Mouse (Mus musculus): ENCODE measurements around the gene Sirt6. TPM values are rescaled to one million over a fixed set of nuclear protein-coding genes. Genes with fewer than 3 reads are reported as not detected.
"Not testable (repeated sequence)": the region's sequence is repeated elsewhere in the genome, so short reads cannot be mapped to it uniquely, and the experiment has no call there.

Gene Sirt6
- polyA plus RNA-seq, 1 experiment, result 121 TPM

DNA sequence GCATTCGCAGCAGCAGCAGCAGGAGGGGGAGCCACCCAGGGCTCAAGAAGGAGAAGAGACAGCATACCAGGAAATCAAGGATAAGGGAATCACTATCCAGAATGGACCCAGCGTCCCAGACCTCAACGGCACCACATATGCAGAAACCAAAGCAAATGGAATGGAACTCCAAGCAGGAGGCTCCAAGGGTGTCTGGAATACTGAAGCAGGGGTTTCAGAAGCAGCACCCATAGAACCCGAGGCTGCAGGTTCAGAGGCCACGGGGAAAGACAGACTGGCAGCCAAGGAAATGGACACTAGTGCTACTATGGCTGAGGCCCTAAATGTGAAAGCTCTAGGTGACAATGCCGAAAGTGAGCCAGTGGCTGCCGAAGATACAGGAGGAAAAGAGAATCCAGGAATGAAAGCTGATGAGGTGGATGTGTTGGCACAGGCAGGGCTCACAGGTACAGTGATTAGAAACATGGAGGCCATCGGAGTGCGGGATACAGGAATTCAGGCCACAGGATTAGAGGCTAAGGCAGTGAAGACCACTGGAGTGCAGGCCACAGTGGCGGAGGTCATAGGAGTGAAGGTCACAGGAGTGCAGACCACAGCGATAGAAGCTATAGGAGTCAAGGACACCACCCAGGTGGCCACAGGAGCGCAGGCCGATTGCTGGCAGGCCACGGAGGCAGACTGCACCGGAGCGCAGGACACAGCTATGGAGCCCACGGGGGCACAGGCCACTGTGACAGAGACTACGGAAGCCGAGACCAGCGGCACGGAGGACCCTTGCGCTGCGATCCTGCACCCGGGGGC is 15.3 kb upstream of the Sirt6 start:
- Histone ChIP-seq H3K27me3 (replicated peaks) (no peaks in the 10 kb centered on the region), H3K9me3 (no peaks in the 10 kb centered on the region), H3K36me3 (replicated peaks; ENCODE audit: low read length) (peaks cover 51% of the 10 kb centered on the region), H3K4me1 (peaks cover 56% of the 10 kb centered on the region), H3K4me3 (replicated peaks) (peak overlapping the region; percentile 100)
- TF ChIP-seq GATA1 (IDR thresholded peaks at IDR 0.05; ENCODE audit: borderline replicate concordance, low read length) (no peak), FLI1 (IDR thresholded peaks at IDR 0.05; ENCODE audit: low read length) (no peak)

DNA sequence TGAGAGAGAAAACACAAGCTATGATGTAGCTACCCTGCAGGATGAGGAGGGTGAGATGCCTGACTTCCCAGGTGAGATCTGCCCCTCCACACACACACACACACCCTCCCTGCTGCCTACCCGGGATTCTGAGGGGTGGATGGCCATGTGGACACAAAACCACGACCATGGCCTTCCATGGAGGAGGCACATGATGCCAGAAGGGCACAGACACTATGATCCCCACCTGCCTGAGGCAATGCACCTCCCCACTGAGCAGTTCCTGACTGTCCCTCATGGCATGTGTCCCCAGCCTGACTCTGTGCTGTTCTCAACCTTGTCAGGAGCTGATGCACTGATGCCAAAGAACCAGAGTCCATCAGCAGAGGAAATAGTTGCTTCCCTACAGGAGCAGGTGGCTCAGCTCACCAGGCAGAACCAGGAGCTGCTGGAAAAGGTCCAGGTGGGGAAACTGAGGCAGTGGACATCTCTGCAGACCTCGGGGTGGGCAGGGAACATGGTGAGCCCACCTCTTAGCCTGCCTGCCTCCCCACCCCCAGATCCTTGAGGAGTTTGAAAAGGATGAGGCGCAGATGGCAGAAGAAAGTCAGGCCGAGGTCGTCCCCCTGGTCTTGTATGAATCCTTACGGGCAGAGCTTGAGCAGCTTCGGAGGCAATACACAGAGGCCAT is 14.5 kb upstream of the Sirt6 start:
- H3K36me3 ChIP-seq (replicated peaks; ENCODE audit: low read length), result peaks cover 46% of the 10 kb centered on the region
- no peak for TF ChIP-seq FLI1 (IDR thresholded peaks at IDR 0.05; ENCODE audit: low read length)
- no peak for TF ChIP-seq GATA1 (IDR thresholded peaks at IDR 0.05; ENCODE audit: borderline replicate concordance, low read length)
- peaks cover 58% of the 10 kb centered on the region for H3K4me1 ChIP-seq
- H3K9me3 ChIP-seq, result no peaks in the 10 kb centered on the region
- no peaks in the 10 kb centered on the region for H3K27me3 ChIP-seq (replicated peaks)
- H3K4me3 ChIP-seq (replicated peaks), result peak overlapping the region; percentile 100

DNA sequence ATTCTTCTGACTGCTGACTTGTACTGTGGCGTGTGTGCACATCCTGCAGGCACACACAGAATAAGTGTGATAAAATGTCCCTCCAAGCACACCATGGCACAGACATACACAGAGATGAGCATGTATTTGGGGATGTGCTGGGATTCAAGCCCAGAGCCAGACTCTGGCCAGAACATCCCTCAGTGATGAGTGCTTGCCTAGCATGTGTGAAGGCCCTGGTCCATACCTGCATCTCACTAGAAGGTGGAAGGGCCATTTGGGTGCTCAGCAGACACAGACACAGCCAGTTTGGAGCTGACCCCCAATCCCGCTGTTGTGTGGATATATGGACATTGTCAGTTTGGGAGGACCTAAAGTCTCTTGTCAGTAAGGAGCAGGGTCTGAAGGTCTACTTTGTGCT is 14.0 kb upstream of the Sirt6 start:
- no peaks in the 10 kb centered on the region for H3K27me3 ChIP-seq (replicated peaks)
- peaks cover 61% of the 10 kb centered on the region for H3K4me1 ChIP-seq
- H3K36me3 ChIP-seq (replicated peaks; ENCODE audit: low read length), result peaks cover 41% of the 10 kb centered on the region
- TF ChIP-seq GATA1 (IDR thresholded peaks at IDR 0.05; ENCODE audit: borderline replicate concordance, low read length) (no peak), FLI1 (IDR thresholded peaks at IDR 0.05; ENCODE audit: low read length) (no peak)
- H3K4me3 ChIP-seq (replicated peaks), result peak overlapping the region; percentile 100
- H3K9me3 ChIP-seq, result no peaks in the 10 kb centered on the region

DNA sequence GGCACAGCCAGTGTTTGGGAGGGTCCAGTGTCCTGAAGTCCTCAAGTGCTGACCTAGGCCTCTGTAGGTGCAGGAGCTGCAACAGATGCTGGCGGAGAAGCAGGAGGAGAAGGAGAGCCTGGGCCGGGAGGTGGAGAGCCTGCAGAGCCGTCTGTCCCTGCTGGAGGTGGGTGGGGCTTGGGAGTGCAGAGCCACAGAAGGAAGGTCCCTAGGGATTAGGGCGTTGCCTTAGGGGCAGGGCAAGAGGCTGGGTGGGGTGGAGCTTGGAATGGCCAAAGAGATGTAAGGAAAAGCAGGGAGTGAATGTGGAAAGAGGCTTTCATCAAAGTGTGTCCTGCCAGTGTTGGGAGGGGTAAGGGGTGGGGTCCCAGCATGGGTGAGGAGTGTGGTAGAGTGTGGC is 13.2 kb upstream of the Sirt6 start:
- H3K4me1 ChIP-seq, result peaks cover 65% of the 10 kb centered on the region
- H3K27me3 ChIP-seq (replicated peaks), result not testable (repeated sequence)

DNA sequence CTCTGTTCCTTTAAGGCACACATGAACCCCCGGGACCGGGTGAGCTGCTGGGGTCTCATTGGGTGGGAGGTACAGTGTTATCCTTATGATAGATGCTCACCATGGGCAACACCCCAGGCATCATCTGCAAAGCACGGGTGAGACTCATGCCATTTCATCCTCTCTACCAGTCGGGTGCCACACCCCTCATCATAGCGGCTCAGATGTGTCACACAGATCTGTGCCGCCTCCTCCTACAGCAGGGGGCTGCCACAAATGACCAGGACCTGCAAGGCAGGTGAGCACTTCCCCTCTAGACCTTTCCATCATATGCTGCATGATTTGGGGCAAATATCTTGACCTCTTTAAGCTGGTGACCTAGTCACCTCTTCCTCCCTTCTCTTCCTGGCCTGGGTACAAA is 10.5 kb upstream of the Sirt6 start:
- TF ChIP-seq GATA1 (IDR thresholded peaks at IDR 0.05; ENCODE audit: borderline replicate concordance, low read length) (no peak), FLI1 (IDR thresholded peaks at IDR 0.05; ENCODE audit: low read length) (no peak)
- Histone ChIP-seq H3K36me3 (replicated peaks; ENCODE audit: low read length) (peaks cover 35% of the 10 kb centered on the region), H3K4me3 (replicated peaks) (no peak overlapping the region), H3K9me3 (no peaks in the 10 kb centered on the region), H3K4me1 (peaks cover 74% of the 10 kb centered on the region), H3K27me3 (replicated peaks) (peaks cover 1% of the 10 kb centered on the region)

More for the DNA sequence above, 13.2 kb upstream of the Sirt6 start:
- H3K9me3 ChIP-seq; H3K4me3 ChIP-seq (replicated peaks): not testable (repeated sequence)
- H3K36me3 ChIP-seq (replicated peaks; ENCODE audit: low read length), result peaks cover 35% of the 10 kb centered on the region

DNA sequence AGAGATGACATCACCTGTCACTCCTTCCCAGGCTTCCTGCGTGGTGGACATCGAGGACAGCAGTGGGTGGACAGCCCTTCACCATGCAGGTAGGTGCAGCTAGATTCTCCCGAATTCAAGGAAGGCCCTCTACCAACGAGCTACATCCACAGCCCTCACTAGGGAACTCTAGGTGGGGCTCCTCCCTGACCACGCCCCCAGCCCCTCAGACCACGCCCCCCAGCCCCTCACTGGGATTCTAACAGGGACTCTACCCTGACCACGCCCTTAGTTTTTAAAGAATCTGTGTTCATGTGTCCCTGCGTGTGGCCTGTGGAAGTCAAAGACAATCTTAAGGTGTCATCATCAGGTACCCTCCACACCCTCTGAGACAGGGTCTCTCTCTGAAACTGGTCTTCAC is 8.7 kb upstream of the Sirt6 start:
- TF ChIP-seq GATA1 (IDR thresholded peaks at IDR 0.05; ENCODE audit: borderline replicate concordance, low read length) (no peak), FLI1 (IDR thresholded peaks at IDR 0.05; ENCODE audit: low read length) (no peak)
- peaks cover 1% of the 10 kb centered on the region for H3K27me3 ChIP-seq (replicated peaks)

DNA sequence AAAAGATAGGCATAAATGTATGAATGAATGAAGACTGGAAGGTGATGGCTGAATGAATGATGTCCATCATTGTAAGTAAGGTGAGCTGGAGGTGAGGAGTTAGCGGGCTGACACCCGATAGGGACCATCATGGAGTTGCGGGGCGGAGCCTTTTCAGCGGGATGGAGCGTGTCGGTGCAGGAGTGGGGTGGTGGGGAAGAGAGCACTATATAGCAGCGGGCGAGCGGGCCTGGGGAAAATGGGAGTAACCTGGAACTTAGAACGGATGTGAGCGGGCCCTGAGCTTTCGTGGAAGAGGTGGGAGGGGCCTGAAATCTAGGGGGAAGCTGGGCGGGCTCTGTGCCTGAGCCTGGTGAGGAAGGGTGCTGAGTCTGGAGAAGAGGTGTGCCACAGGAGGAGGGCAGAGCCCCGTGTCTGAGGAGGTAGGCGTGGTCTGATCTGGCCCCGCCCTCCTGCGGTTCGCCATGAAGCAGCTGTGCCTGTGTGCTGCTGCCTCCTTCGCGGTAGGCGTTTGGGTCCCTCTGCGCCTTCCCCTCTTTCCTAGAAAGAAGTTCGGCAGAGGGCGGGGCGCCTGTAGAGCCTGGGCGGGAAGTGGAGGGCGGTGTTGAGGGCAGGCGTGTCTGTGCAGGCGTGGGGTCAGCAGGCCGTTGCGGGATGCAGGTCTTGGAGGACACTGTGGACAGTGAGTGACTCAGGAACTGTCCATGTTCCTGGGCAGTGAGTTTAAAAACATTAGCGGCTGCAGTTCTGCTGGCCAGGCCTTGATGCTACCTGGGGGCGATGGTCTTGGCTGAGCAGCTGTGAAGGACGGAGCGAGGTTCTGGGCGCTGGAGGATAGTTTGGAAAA is 5.9 kb upstream of the Sirt6 start:
- H3K9me3 ChIP-seq, result no peaks in the 10 kb centered on the region
- peaks cover 62% of the 10 kb centered on the region for H3K4me1 ChIP-seq
- TF ChIP-seq GATA1 (IDR thresholded peaks at IDR 0.05; ENCODE audit: borderline replicate concordance, low read length), result no peak
- no peak for TF ChIP-seq FLI1 (IDR thresholded peaks at IDR 0.05; ENCODE audit: low read length)
- peak overlapping the region; percentile 95 for H3K4me3 ChIP-seq (replicated peaks)
- peaks cover 1% of the 10 kb centered on the region for H3K27me3 ChIP-seq (replicated peaks)
- H3K36me3 ChIP-seq (replicated peaks; ENCODE audit: low read length), result peaks cover 5% of the 10 kb centered on the region

More for the DNA sequence above, 8.7 kb upstream of the Sirt6 start:
- H3K4me3 ChIP-seq (replicated peaks), result peak overlapping the region; percentile 50
- no peaks in the 10 kb centered on the region for H3K9me3 ChIP-seq
- H3K36me3 ChIP-seq (replicated peaks; ENCODE audit: low read length), result peaks cover 27% of the 10 kb centered on the region
- peaks cover 64% of the 10 kb centered on the region for H3K4me1 ChIP-seq

DNA sequence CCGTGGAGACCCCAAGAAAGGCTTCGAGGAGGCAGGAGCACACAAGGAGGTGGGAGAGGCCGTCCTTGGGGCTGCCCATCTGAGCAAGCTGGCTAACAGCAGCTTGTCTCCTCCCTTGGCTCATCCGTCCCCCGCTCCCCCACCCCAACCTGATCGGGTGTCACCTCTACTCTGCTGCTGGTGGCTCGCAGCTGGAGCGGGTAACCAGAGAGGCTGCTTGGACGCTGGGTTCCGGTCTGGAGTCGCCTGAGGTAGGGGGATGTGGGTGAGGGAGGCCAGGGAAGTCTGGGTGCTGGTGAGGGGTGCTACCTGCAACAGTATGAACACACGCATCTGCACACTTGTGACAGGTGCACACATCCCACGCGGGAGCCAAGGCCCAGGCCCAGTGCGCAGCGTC is 793 bp upstream of the Sirt6 start, which contains the start of gene Ankrd24:
Gene Ankrd24, plus strand, starts transcription at position 151 of the 400 bp plus-strand sequence.
- Histone ChIP-seq H3K4me3 (replicated peaks) (peak within 1 kb of the TSS; percentile 96), H3K36me3 (replicated peaks; ENCODE audit: low read length) (peaks cover 30% of the 10 kb centered on the region), H3K9me3 (no peaks in the 10 kb centered on the region), H3K4me1 (peaks cover 61% of the 10 kb centered on the region), H3K27me3 (replicated peaks) (no peaks in the 10 kb centered on the region)
- TF ChIP-seq FLI1 (IDR thresholded peaks at IDR 0.05; ENCODE audit: low read length) (no peak), GATA1 (IDR thresholded peaks at IDR 0.05; ENCODE audit: borderline replicate concordance, low read length) (no peak)

DNA sequence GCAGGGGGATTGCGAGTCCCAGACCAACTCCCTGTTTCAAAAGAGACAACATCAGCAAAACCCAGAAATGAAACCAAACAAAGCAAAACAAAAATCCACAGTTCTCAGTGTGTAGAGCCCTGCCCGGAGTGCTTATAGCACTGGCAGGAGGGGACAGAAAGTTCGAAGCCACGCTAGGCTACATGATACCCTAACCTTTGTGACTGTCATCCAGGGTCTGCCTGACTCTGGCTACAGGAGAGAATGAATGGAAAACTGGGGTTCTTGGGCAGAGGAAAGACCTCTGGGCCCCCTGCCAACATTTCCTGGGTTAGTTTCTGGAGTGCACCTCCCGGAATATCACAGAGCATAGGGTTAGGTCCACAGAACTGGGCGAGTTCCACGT is 231 bp upstream of the Sirt6 start:
- H3K27me3 ChIP-seq (replicated peaks), result no peaks in the 10 kb centered on the region
- H3K4me3 ChIP-seq (replicated peaks), result peak overlapping the region; percentile 96
- peaks cover 34% of the 10 kb centered on the region for H3K36me3 ChIP-seq (replicated peaks; ENCODE audit: low read length)
- peaks cover 56% of the 10 kb centered on the region for H3K4me1 ChIP-seq
- no peaks in the 10 kb centered on the region for H3K9me3 ChIP-seq
- TF ChIP-seq GATA1 (IDR thresholded peaks at IDR 0.05; ENCODE audit: borderline replicate concordance, low read length) (no peak), FLI1 (IDR thresholded peaks at IDR 0.05; ENCODE audit: low read length) (no peak)
